19 mouse cellular contexts compared by ENCODE assay signal in the genomic region with DNA sequence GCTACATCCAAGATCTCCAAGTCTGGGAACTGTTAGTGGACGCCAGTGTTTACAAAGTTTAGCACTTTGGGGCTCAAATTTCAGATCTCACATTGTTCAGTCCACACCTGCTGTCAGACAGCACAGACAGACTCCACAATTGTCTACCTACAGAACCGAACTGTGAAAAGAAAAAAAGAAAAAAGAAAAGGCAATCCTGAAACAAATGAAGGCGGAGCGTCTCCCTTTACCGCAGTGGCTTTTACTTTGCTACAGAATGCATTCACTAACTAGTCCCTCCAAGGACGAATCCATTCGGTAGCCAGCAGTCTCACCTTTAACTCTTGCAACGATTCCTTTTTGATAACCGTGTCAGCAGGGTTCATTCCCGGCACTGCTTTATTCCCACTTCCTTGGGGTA. TPM values are rescaled to one million over a fixed set of nuclear protein-coding genes. Genes with fewer than 3 reads are reported as not detected.
DNase-seq lines count a peak whose midpoint lies in the region; TF ChIP-seq lines count a peak whose summit lies in the region.
"Had no signal": no experiment of that assay in that cellular context is flagged by ENCODE, and none has a peak within 500 bp of the region (broad histone marks: within the 10 kb centered on the region; RNA-seq: fewer than 3 reads in every experiment).

No protein-coding gene starts in this region.

- no peak for TF ChIP-seq POLR2A in ES-Bruce4 (IDR thresholded peaks at IDR 0.05; ENCODE audit: insufficient read depth, low read length)

- H3K9ac ChIP-seq in ES-Bruce4 (ENCODE audit: low read depth, poor library complexity, severe bottlenecking) = no peak overlapping the region
- H3K9ac ChIP-seq in ES-E14 (ENCODE audit: insufficient read depth, low read depth, low read length, poor library complexity, severe bottlenecking) = no peak overlapping the region
- H3K9ac ChIP-seq: embryonic facial prominence, embryonic 12.5 days; forebrain, embryonic 13.5 days; forebrain, embryonic 15.5 days; forebrain, postnatal 0 days had no signal

- in situ Hi-C loops in ES-E14 (cut with MboI; ENCODE audit: low sequenced_read_pairs in 2 of 2, unreplicated experiment in 2 of 2) = no loop called here

- DNase-seq in ES-E14 (ENCODE audit: low read depth, low spot score) (no peak), ZHBTc4 (ENCODE audit: low read depth, low spot score) (peak; percentile 61)
- DNase-seq in lung, postnatal 14 days = no peak
- DNase-seq in lung, postnatal 10 days = no peak
- DNase-seq: adrenal gland, adult 2 months; adrenal gland, postnatal 10 days; adrenal gland, postnatal 25 days; cerebellum, adult 11 months; cerebellum, adult 18-20 months; cerebellum, adult 8-10 months; cerebellum, adult 9-11 months; cerebellum, postnatal 14 days; cerebellum, postnatal 36 days; embryo, embryonic 11 days; forebrain, postnatal 0 days had no signal

- TF ChIP-seq CTCF in ES-Bruce4 (IDR thresholded peaks at IDR 0.05; ENCODE audit: low read depth, low read length) = no peak

- H3K4me1 ChIP-seq in ES-Bruce4 (ENCODE audit: control insufficient read depth, insufficient read depth, low read length) (peaks cover 4% of the 10 kb centered on the region), ES-E14 (ENCODE audit: control insufficient read depth in 2 of 2, insufficient read depth in 2 of 2, low read length in 2 of 2, poor library complexity in 1 of 2) (peaks cover 0 to 2% of the 10 kb centered on the region in 2 experiments; a peak in 2 of 4 replicates)
- H3K4me1 ChIP-seq: embryonic facial prominence, embryonic 12.5 days; forebrain, embryonic 13.5 days; forebrain, embryonic 15.5 days had no signal

- no peaks in the 10 kb centered on the region for H3K27me3 ChIP-seq in ES-Bruce4 (ENCODE audit: control insufficient read depth, insufficient read depth, low read length, poor library complexity, severe bottlenecking)
- H3K27me3 ChIP-seq: embryonic facial prominence, embryonic 12.5 days; forebrain, embryonic 13.5 days; forebrain, embryonic 15.5 days had no signal

- no peak overlapping the region for H3K4me3 ChIP-seq in ES-Bruce4 (ENCODE audit: low read depth, low read length)
- no peak overlapping the region for H3K4me3 ChIP-seq in ES-E14 (ENCODE audit: insufficient read depth in 1 of 2, low read depth in 1 of 2, low read length in 2 of 2, poor library complexity in 1 of 2, severe bottlenecking in 1 of 2)
- H3K4me3 ChIP-seq: embryonic facial prominence, embryonic 12.5 days; forebrain, embryonic 13.5 days; forebrain, embryonic 15.5 days had no signal

- TF ChIP-seq EP300 in ES-Bruce4 (IDR thresholded peaks at IDR 0.05; ENCODE audit: insufficient read depth, low read depth, low read length) = no peak

- H3K27ac ChIP-seq in ES-Bruce4 (ENCODE audit: insufficient read depth, low read length) (peak overlapping the region; percentile 72), ES-E14 (ENCODE audit: insufficient read depth, low read depth, low read length, poor library complexity, severe bottlenecking) (no peak overlapping the region)
- H3K27ac ChIP-seq: embryonic facial prominence, embryonic 12.5 days; forebrain, embryonic 13.5 days; forebrain, embryonic 15.5 days had no signal

- H3K36me3 ChIP-seq in ES-Bruce4 (ENCODE audit: control insufficient read depth, insufficient read depth, low read length, poor library complexity, severe bottlenecking) (0 out of 2 replicates have a peak, but pooled peaks cover 7% of the 10 kb centered on the region), ES-E14 (ENCODE audit: control insufficient read depth, insufficient read depth, low read length, poor library complexity, severe bottlenecking) (peaks cover 10% of the 10 kb centered on the region; the same call in 1 of the 2 replicates)

- H3K9me3 ChIP-seq in ES-Bruce4 (replicated peaks; ENCODE audit: control insufficient read depth, insufficient read depth, low read length, poor library complexity, severe bottlenecking) (no peaks in the 10 kb centered on the region), ES-E14 (ENCODE audit: control insufficient read depth, insufficient read depth, low read depth, low read length) (no peaks in the 10 kb centered on the region)
- H3K9me3 ChIP-seq: embryonic facial prominence, embryonic 12.5 days; forebrain, embryonic 13.5 days; forebrain, embryonic 15.5 days had no signal

TF ChIP-seq in ES-E14, 5 proteins besides CTCF, POLR2A, EP300 and RAD21:
- TF ChIP-seq ZNF384 (IDR thresholded peaks at IDR 0.05; ENCODE audit: low read depth, low read length) (0 out of 2 replicates have a peak, but pooled peaks have one; percentile 19), HCFC1 (IDR thresholded peaks at IDR 0.05; ENCODE audit: borderline replicate concordance, insufficient read depth, low read length) (no peak), CHD2 (IDR thresholded peaks at IDR 0.05; ENCODE audit: low read depth, low read length) (no peak), ZC3H11A (IDR thresholded peaks at IDR 0.05; ENCODE audit: borderline replicate concordance, low read depth, low read length) (no peak), MAFK (IDR thresholded peaks at IDR 0.05; ENCODE audit: insufficient read depth, low read depth, low read length) (no peak)

RNA-seq across cellular contexts. Expression of a gene that starts 44.6 kb away (rescaled TPM):
- polyA plus RNA-seq in ES-Bruce4 (2011; ENCODE audit: insufficient read depth, insufficient read length, low read depth, missing spikeins) = 47.2 and 57.6 TPM in 2 replicates
- 6.8 and 15.3 TPM in 2 replicates for total RNA-seq in ES-E14 (2012; rRNA removed)

RNA-seq across cellular contexts. Expression of a gene that starts 57.1 kb away (rescaled TPM):
- 32.4 and 33.2 TPM in 2 replicates for polyA plus RNA-seq in ES-Bruce4 (2011; ENCODE audit: insufficient read depth, insufficient read length, low read depth, missing spikeins)
- 21.8 and 29.8 TPM in 2 replicates for total RNA-seq in ES-E14 (2012; rRNA removed)
